Mouse (Mus musculus): Measurements from ENCODE around the gene Ispd. TPM values are rescaled to one million over a fixed set of nuclear protein-coding genes. Genes with fewer than 3 reads are reported as not detected.

Gene Ispd
- polyA plus RNA-seq, 1 experiment from 2014 or later = 13.7 TPM

DNA sequence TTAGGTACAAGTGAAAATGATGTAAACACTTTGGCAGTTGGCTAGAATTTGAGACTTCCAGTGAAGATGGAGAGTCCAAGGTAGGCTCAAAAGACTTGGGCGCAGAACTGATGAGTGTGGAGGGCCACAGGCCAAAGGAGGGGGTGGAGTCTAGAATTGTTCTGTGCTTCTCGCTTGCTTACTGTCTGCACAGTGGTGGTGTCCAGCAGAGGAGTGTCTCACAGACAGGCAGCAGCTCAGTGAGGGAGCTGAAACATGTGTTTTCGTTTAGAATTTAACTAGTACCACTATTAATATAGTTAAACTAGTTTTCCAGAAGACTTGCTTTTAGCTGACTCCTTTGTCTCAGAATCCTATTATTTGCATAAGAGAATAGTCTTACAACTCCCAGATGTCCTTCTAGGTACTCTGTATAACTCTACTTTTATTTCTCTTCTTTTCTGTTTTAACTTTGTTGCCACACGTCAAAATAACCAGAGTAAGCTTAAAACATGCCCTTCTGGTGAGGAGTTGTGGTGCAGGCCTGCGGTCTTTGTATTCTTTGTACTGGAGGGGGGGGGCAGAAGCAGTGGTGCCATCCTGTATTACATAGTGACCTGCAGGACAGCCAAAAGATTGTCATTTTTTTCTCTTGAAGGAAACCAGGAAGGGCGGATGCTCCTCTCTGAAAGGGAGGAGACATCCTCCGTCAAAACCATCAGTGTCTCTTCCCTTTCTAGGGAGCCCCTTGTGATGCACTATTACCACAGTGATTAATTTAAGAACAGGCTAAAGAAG is 240.9 kb downstream of the Ispd start:
- Histone ChIP-seq H3K9ac (replicated peaks; ENCODE audit: low read depth, low read length) (no peak overlapping the region), H3K9me3 (ENCODE audit: control insufficient read depth, low read depth, low read length) (no peaks in the 10 kb centered on the region), H3K4me3 (ENCODE audit: low read depth, low read length) (no peak overlapping the region), H3K4me2 (replicated peaks; ENCODE audit: low read depth, low read length) (no peak overlapping the region), H3K36me3 (ENCODE audit: control insufficient read depth, insufficient read depth, low read length) (no peaks in the 10 kb centered on the region), H3K27ac (ENCODE audit: low read length) (no peak overlapping the region), H3K4me1 (ENCODE audit: control insufficient read depth, insufficient read depth, low read length) (no peaks in the 10 kb centered on the region), H3K27me3 (ENCODE audit: control insufficient read depth, insufficient read depth, low read length) (no peaks in the 10 kb centered on the region)
- no peak for ATAC-seq (ENCODE audit: insufficient number of reproducible peaks, insufficient read depth, low FRiP score, low read depth)
- 80% methylated on average over 7 of the region's 7 CpGs for WGBS

DNA sequence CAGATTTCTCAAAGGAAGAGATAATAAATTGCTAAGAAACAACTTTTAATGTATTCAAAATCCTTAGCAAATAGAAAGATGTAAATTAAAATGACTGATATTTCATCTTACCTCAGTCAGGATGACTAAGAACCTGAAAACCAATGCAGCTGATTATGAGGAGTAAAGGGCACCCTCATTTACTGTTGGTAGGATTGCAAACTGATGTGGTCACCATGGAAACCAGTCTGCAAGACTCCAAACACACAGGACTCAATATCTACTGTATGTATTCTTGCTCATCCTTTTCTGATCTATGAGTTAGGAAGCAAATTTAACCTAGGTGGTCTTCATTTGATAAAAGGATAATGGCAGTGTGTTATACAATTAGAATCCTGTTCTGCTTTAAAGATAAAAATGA is 246.0 kb downstream of the Ispd start:
- Histone ChIP-seq H3K4me1 (ENCODE audit: control insufficient read depth, insufficient read depth, low read length) (no peaks in the 10 kb centered on the region), H3K9me3 (ENCODE audit: control insufficient read depth, low read depth, low read length) (no peaks in the 10 kb centered on the region), H3K4me2 (replicated peaks; ENCODE audit: low read depth, low read length) (no peak overlapping the region), H3K9ac (replicated peaks; ENCODE audit: low read depth, low read length) (no peak overlapping the region), H3K27me3 (ENCODE audit: control insufficient read depth, insufficient read depth, low read length) (no peaks in the 10 kb centered on the region), H3K27ac (ENCODE audit: low read length) (no peak overlapping the region), H3K4me3 (ENCODE audit: low read depth, low read length) (no peak overlapping the region), H3K36me3 (ENCODE audit: control insufficient read depth, insufficient read depth, low read length) (no peaks in the 10 kb centered on the region)
- ATAC-seq (ENCODE audit: insufficient number of reproducible peaks, insufficient read depth, low FRiP score, low read depth) = no peak

DNA sequence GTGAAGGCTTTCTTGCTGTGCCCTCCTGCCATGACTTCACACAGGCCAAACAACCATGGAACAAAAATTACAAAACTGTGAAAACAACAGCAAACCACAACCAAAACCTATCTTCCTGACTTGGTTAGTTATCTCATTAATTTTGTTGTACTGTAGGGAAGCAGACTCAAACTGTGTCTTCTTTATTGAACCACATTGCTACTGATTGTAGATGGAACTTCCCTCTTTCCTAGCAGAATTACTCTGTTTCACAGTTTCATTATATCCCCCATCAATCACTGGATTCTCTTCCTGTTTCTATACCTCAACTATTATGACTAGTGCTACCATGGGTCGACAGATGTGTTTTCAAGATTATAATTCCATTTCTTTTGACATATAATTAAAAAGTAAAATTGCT is 251.2 kb downstream of the Ispd start:
- H3K4me3 ChIP-seq (ENCODE audit: low read depth, low read length) = no peak overlapping the region
- WGBS = 88% methylated on average over 1 of the region's 1 CpGs

DNA sequence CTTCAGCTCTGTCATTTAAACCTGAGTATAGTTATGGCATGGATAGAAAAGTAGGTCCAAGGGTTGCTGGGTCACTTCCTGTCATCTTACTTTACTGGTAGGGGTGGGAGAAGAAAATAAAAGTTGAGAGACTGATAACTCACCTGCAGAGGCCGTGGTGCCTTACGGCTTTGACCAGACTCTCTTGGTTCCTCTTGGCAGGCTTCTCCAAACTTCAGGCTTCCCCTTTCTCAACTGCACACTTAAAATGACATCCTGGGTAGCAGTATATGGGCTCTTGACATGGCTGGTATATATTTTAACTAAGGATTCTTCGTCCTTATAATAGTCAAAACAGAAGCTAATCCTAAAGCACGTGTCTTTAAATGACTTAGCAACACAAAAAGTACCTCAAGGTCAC is 266.3 kb downstream of the Ispd start:
- Histone ChIP-seq H3K27ac (ENCODE audit: low read length) (no peak overlapping the region), H3K27me3 (ENCODE audit: control insufficient read depth, insufficient read depth, low read length) (no peaks in the 10 kb centered on the region), H3K4me1 (ENCODE audit: control insufficient read depth, insufficient read depth, low read length) (no peaks in the 10 kb centered on the region), H3K9me3 (ENCODE audit: control insufficient read depth, low read depth, low read length) (no peaks in the 10 kb centered on the region), H3K9ac (replicated peaks; ENCODE audit: low read depth, low read length) (no peak overlapping the region), H3K36me3 (ENCODE audit: control insufficient read depth, insufficient read depth, low read length) (no peaks in the 10 kb centered on the region), H3K4me2 (replicated peaks; ENCODE audit: low read depth, low read length) (no peak overlapping the region), H3K4me3 (ENCODE audit: low read depth, low read length) (no peak overlapping the region)
- no peak for ATAC-seq (ENCODE audit: insufficient number of reproducible peaks, insufficient read depth, low FRiP score, low read depth)
- WGBS = 83% methylated on average over 4 of the region's 4 CpGs

More for the DNA sequence above, 251.2 kb downstream of the Ispd start:
- ATAC-seq (ENCODE audit: insufficient number of reproducible peaks, insufficient read depth, low FRiP score, low read depth) = no peak
- H3K4me1 ChIP-seq (ENCODE audit: control insufficient read depth, insufficient read depth, low read length) = no peaks in the 10 kb centered on the region
- H3K27me3 ChIP-seq (ENCODE audit: control insufficient read depth, insufficient read depth, low read length) = no peaks in the 10 kb centered on the region
- no peaks in the 10 kb centered on the region for H3K36me3 ChIP-seq (ENCODE audit: control insufficient read depth, insufficient read depth, low read length)
- H3K9ac ChIP-seq (replicated peaks; ENCODE audit: low read depth, low read length) = no peak overlapping the region
- H3K4me2 ChIP-seq (replicated peaks; ENCODE audit: low read depth, low read length) = no peak overlapping the region
- H3K27ac ChIP-seq (ENCODE audit: low read length) = no peak overlapping the region
- H3K9me3 ChIP-seq (ENCODE audit: control insufficient read depth, low read depth, low read length) = no peaks in the 10 kb centered on the region

DNA sequence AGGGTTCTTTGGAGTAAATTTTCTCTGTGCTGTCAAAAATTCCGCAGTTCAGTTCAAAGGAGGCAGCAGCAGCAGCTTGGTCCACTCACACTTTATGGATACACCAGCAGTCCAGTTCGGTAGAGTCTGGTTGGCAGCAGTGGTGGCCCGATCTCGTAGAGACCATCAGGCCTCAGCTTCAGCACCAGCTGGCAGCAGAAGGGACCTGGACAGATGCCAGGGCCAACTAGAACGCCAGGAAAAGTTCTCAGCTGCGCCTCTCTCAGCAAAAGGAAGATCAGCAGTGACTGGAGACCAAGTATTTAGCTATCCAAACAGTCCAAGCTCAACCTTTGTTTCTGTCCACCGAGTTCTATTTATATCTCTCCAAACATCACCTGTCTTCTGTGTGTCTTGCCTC is 281.2 kb downstream of the Ispd start:
- Histone ChIP-seq H3K4me3 (ENCODE audit: low read depth, low read length) (no peak overlapping the region), H3K9ac (replicated peaks; ENCODE audit: low read depth, low read length) (no peak overlapping the region), H3K27me3 (ENCODE audit: control insufficient read depth, insufficient read depth, low read length) (no peaks in the 10 kb centered on the region), H3K4me2 (replicated peaks; ENCODE audit: low read depth, low read length) (no peak overlapping the region), H3K9me3 (ENCODE audit: control insufficient read depth, low read depth, low read length) (no peaks in the 10 kb centered on the region), H3K36me3 (ENCODE audit: control insufficient read depth, insufficient read depth, low read length) (no peaks in the 10 kb centered on the region), H3K4me1 (ENCODE audit: control insufficient read depth, insufficient read depth, low read length) (no peaks in the 10 kb centered on the region), H3K27ac (ENCODE audit: low read length) (no peak overlapping the region)
- ATAC-seq (ENCODE audit: insufficient number of reproducible peaks, insufficient read depth, low FRiP score, low read depth) = no peak
- 72% methylated on average over 7 of the region's 7 CpGs for WGBS

DNA sequence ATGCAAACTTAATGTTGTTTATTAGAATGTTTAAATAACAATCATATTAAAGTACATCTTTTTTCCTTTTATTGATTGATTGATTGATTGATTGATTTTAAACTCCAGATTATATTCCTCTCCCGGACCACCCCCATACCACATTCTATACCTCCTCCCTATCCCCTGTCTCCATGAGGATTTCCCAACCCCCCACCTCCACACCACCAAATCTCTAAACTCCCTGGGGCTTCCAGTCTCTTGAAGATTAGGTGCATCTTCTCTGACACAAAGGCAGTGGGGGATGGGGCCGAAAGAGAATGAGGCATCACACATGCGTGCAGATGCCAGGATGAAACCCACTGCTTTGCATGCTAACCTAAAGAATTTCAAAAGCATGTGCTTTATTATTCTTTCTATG is 283.5 kb downstream of the Ispd start:
- H3K4me1 ChIP-seq (ENCODE audit: control insufficient read depth, insufficient read depth, low read length) = no peaks in the 10 kb centered on the region

DNA sequence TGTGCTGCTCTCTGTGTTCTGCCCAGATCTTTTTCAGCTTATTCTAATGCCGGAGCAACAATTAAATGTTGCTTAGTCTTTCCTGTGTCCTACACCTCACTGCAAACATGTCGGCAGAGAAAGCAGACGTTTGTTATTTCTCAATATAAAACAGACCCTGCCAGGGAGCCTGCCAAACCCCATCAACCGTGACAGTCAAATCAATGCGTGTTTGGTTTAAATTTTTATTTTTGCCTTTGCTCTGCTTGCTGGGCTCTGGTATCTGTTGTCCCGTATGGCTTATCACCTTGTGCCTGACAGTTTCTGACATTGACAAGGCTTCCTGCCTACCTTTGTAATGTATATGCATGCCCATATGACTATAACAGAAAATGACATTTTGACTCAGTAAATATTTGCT is 285.5 kb downstream of the Ispd start:
- 41% methylated on average over 6 of the region's 6 CpGs for WGBS
- no peaks in the 10 kb centered on the region for H3K4me1 ChIP-seq (ENCODE audit: control insufficient read depth, insufficient read depth, low read length)
- no peak overlapping the region for H3K4me3 ChIP-seq (ENCODE audit: low read depth, low read length)
- no peak overlapping the region for H3K4me2 ChIP-seq (replicated peaks; ENCODE audit: low read depth, low read length)
- ATAC-seq (ENCODE audit: insufficient number of reproducible peaks, insufficient read depth, low FRiP score, low read depth) = no peak
- no peak overlapping the region for H3K27ac ChIP-seq (ENCODE audit: low read length)
- H3K9ac ChIP-seq (replicated peaks; ENCODE audit: low read depth, low read length) = no peak overlapping the region
- H3K9me3 ChIP-seq (ENCODE audit: control insufficient read depth, low read depth, low read length) = no peaks in the 10 kb centered on the region
- H3K27me3 ChIP-seq (ENCODE audit: control insufficient read depth, insufficient read depth, low read length) = no peaks in the 10 kb centered on the region
- H3K36me3 ChIP-seq (ENCODE audit: control insufficient read depth, insufficient read depth, low read length) = no peaks in the 10 kb centered on the region

More for the DNA sequence above, 283.5 kb downstream of the Ispd start:
- 86% methylated on average over 3 of the region's 3 CpGs for WGBS
- no peak overlapping the region for H3K4me3 ChIP-seq (ENCODE audit: low read depth, low read length)
- no peak for ATAC-seq (ENCODE audit: insufficient number of reproducible peaks, insufficient read depth, low FRiP score, low read depth)
- no peaks in the 10 kb centered on the region for H3K36me3 ChIP-seq (ENCODE audit: control insufficient read depth, insufficient read depth, low read length)
- H3K27me3 ChIP-seq (ENCODE audit: control insufficient read depth, insufficient read depth, low read length) = no peaks in the 10 kb centered on the region
- H3K4me2 ChIP-seq (replicated peaks; ENCODE audit: low read depth, low read length) = no peak overlapping the region
- no peak overlapping the region for H3K27ac ChIP-seq (ENCODE audit: low read length)
- H3K9ac ChIP-seq (replicated peaks; ENCODE audit: low read depth, low read length) = no peak overlapping the region
- no peaks in the 10 kb centered on the region for H3K9me3 ChIP-seq (ENCODE audit: control insufficient read depth, low read depth, low read length)

DNA sequence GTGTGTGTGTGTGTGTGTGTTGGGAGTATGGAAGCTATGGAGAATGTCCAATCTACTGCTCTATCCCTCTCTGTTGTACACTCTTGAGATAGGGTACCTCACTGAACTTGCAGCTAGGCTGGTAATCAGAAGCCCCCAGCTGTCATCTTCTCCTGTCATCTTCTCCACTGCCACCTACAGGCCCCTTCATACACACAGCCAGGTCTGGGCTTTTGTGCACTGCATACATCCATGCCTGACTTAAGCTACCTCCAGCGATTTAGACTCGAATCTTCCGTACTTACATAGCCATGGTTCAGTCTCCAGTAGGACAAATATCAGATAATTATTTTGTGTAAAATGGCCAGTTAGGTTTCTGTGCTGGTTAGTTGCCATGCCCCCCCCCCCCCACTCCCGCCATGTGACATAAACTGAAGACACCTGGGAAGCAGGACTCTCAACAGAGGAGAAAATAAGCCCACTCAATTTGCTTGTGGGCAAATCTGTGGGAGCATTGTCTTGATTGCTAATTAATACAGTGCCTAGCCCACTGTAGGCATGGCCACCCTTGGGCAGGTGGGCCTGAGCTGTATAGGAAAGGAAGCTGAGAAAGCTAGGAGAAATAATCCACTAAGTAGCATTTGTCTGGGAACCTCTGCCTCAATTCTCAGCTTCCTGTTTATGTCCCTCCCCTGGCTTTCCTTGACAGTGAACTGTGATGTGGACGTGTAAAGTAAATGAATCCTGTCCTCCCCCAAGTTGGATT is 289.1 kb downstream of the Ispd start:
- no peak overlapping the region for H3K4me3 ChIP-seq (ENCODE audit: low read depth, low read length)
- no peak for ATAC-seq (ENCODE audit: insufficient number of reproducible peaks, insufficient read depth, low FRiP score, low read depth)
- no peak overlapping the region for H3K27ac ChIP-seq (ENCODE audit: low read length)
- H3K27me3 ChIP-seq (ENCODE audit: control insufficient read depth, insufficient read depth, low read length) = no peaks in the 10 kb centered on the region
- no peak overlapping the region for H3K4me2 ChIP-seq (replicated peaks; ENCODE audit: low read depth, low read length)
- no peaks in the 10 kb centered on the region for H3K4me1 ChIP-seq (ENCODE audit: control insufficient read depth, insufficient read depth, low read length)
- H3K9me3 ChIP-seq (ENCODE audit: control insufficient read depth, low read depth, low read length) = no peaks in the 10 kb centered on the region
- no peaks in the 10 kb centered on the region for H3K36me3 ChIP-seq (ENCODE audit: control insufficient read depth, insufficient read depth, low read length)
- no peak overlapping the region for H3K9ac ChIP-seq (replicated peaks; ENCODE audit: low read depth, low read length)
- 78% methylated on average over 5 of the region's 5 CpGs for WGBS
